Mouse (Mus musculus) CH12.LX (cell line): ENCODE data around the gene B3gnt6. TPM values are rescaled to one million over a fixed set of nuclear protein-coding genes. Genes with fewer than 3 reads are reported as not detected.

ENCODE experiments used
- DNase-seq: peaks from one replicate; pipeline ENCODE4 v3.0.0-alpha.2; 2013; ENCODE audit errors: extremely low read depth
- H3K27ac ChIP-seq: 2 replicates; pipeline ENCODE4 v1.5.1; 2012; ENCODE audit warnings: low read depth, mild to moderate bottlenecking, control low read depth, moderate library complexity; ENCODE audit not compliant: insufficient read depth
- H3K27me3 ChIP-seq: replicated peaks from 2 replicates; pipeline ENCODE3; 2012; ENCODE audit warnings: inconsistent platforms
- H3K36me3 ChIP-seq, 2 experiments: replicated peaks in 1 of 2; 2 replicates each; pipeline versions ENCODE3 to v1.6.1; 2012; ENCODE audit warnings: inconsistent platforms in 1 of 2, low read length in 1 of 2, mild to moderate bottlenecking in 1 of 2, mixed read lengths in 1 of 2, moderate library complexity in 1 of 2; ENCODE audit not compliant: control insufficient read depth in 1 of 2, insufficient read depth in 1 of 2
- H3K4me1 ChIP-seq, 2 experiments: 2 replicates each; pipeline ENCODE4 v1.6.1; 2012; ENCODE audit warnings: inconsistent platforms in 1 of 2, moderate library complexity in 1 of 2; ENCODE audit not compliant: insufficient read depth in 2 of 2, control insufficient read depth in 1 of 2
- H3K4me2 ChIP-seq: 2 replicates; pipeline ENCODE4 v1.6.1; 2012; ENCODE audit warnings: low read depth, mild to moderate bottlenecking, control low read depth; ENCODE audit not compliant: poor library complexity, insufficient read depth, severe bottlenecking
- H3K4me3 ChIP-seq, 3 experiments: fragments of 150-350 bp in 1 of 3; sonication (generic) in 1 of 3; replicated peaks in 1 of 3; 2 replicates each; pipeline versions ENCODE3 to v1.5.1; 2011 to 2012; ENCODE audit warnings: low read depth in 2 of 3, low read length in 2 of 3, mild to moderate bottlenecking in 2 of 3, moderate library complexity in 2 of 3, control low read depth in 1 of 3, improper control_type of control experiment in 1 of 3, inconsistent platforms in 1 of 3, mixed read lengths in 1 of 3; ENCODE audit not compliant: poor library complexity in 1 of 3
- H3K79me2 ChIP-seq: replicated peaks from 2 replicates; pipeline ENCODE4 v1.6.1; 2012; ENCODE audit warnings: mild to moderate bottlenecking, moderate library complexity; ENCODE audit not compliant: control insufficient read depth, poor library complexity, insufficient read depth, severe bottlenecking; ENCODE audit errors: extremely low read depth
- H3K9ac ChIP-seq: 2 replicates; pipeline ENCODE4 v1.6.1; 2012; ENCODE audit warnings: low read depth, mild to moderate bottlenecking, control low read depth, moderate library complexity; ENCODE audit not compliant: insufficient read depth
- H3K9me3 ChIP-seq: replicated peaks from 2 replicates; pipeline ENCODE3; 2012; ENCODE audit warnings: low read length, inconsistent platforms, mixed read lengths
- BHLHE40 ChIP-seq: IDR thresholded peaks from 2 replicates; pipeline ENCODE4 v1.6.1; 2011; ENCODE audit warnings: mild to moderate bottlenecking, low read depth, low read length, improper control_type of control experiment
- CHD2 ChIP-seq: IDR thresholded peaks from 2 replicates; pipeline ENCODE4 v1.6.1; 2011; ENCODE audit warnings: low read length, improper control_type of control experiment
- CTCF ChIP-seq, 2 experiments: IDR thresholded peaks in 1 of 2; conservative IDR thresholded peaks in 1 of 2; 2 replicates each; pipeline ENCODE4 v1.5.1; 2011 to 2012; ENCODE audit warnings: low read depth in 2 of 2, low read length in 2 of 2, improper control_type of control experiment in 1 of 2, inconsistent platforms in 1 of 2, mild to moderate bottlenecking in 1 of 2, moderate library complexity in 1 of 2
- E2F4 ChIP-seq: IDR thresholded peaks from 2 replicates; pipeline ENCODE4 v1.6.1; 2011; ENCODE audit warnings: low read depth, low read length, improper control_type of control experiment; ENCODE audit not compliant: insufficient replicate concordance
- ETS1 ChIP-seq: conservative IDR thresholded peaks from 2 replicates; pipeline ENCODE4 v1.6.1; 2012; ENCODE audit warnings: low read depth, mild to moderate bottlenecking, inconsistent platforms, low read length, improper control_type of control experiment, moderate library complexity
- GABPA ChIP-seq: IDR thresholded peaks from 2 replicates; pipeline ENCODE4 v1.6.1; 2012; ENCODE audit warnings: low read depth, low read length, improper control_type of control experiment, inconsistent platforms; ENCODE audit not compliant: insufficient replicate concordance
- IRF4 ChIP-seq: IDR thresholded peaks from 2 replicates; pipeline ENCODE4 v1.6.1; 2014; ENCODE audit warnings: low read depth, mild to moderate bottlenecking, inconsistent platforms, low read length, improper control_type of control experiment
- JUN ChIP-seq: IDR thresholded peaks from 2 replicates; pipeline ENCODE4 v1.6.1; 2011; ENCODE audit warnings: low read depth, mild to moderate bottlenecking, low read length, improper control_type of control experiment, moderate library complexity; ENCODE audit not compliant: insufficient read depth
- KAT2A ChIP-seq: IDR thresholded peaks from 2 replicates; pipeline ENCODE4 v1.6.1; 2012; ENCODE audit warnings: low read length, improper control_type of control experiment, inconsistent platforms; ENCODE audit not compliant: insufficient replicate concordance
- MAFK ChIP-seq: IDR thresholded peaks from 2 replicates; pipeline ENCODE4 v1.6.1; 2011; ENCODE audit warnings: low read length, improper control_type of control experiment; ENCODE audit not compliant: insufficient replicate concordance
- MAX ChIP-seq: IDR thresholded peaks from 2 replicates; pipeline ENCODE4 v1.6.1; 2011; ENCODE audit warnings: low read length, improper control_type of control experiment
- MAZ ChIP-seq: IDR thresholded peaks from 2 replicates; pipeline ENCODE4 v1.6.1; 2012; ENCODE audit warnings: low read depth, mild to moderate bottlenecking, inconsistent platforms, low read length, improper control_type of control experiment, moderate library complexity
- MXI1 ChIP-seq: IDR thresholded peaks from 2 replicates; pipeline ENCODE4 v1.6.1; 2011; ENCODE audit warnings: mild to moderate bottlenecking, low read depth, low read length, improper control_type of control experiment
- MYC ChIP-seq: IDR thresholded peaks from 2 replicates; pipeline ENCODE4 v1.6.1; 2011; ENCODE audit warnings: low read depth, mild to moderate bottlenecking, improper control_type of control experiment, low read length
- PAX5 ChIP-seq: IDR thresholded peaks from 2 replicates; pipeline ENCODE4 v1.6.1; 2012; ENCODE audit warnings: low read length, inconsistent platforms, mixed read lengths
- POLR2AphosphoS2 ChIP-seq: IDR thresholded peaks from 2 replicates; pipeline ENCODE4 v1.6.1; 2011; ENCODE audit warnings: low read depth, low read length, improper control_type of control experiment
- RAD21 ChIP-seq: IDR thresholded peaks from 2 replicates; pipeline ENCODE4 v1.6.1; 2011; ENCODE audit warnings: low read depth, mild to moderate bottlenecking, low read length, improper control_type of control experiment, moderate library complexity
- RCOR1 ChIP-seq: conservative IDR thresholded peaks from 2 replicates; pipeline ENCODE4 v1.6.1; 2012; ENCODE audit warnings: low read depth, mild to moderate bottlenecking, inconsistent platforms, low read length, improper control_type of control experiment
- SIN3A ChIP-seq: IDR thresholded peaks from 2 replicates; pipeline ENCODE4 v1.6.1; 2012; ENCODE audit warnings: low read length, improper control_type of control experiment, inconsistent platforms
- SMC3 ChIP-seq: IDR thresholded peaks from 2 replicates; pipeline ENCODE4 v1.6.1; 2011; ENCODE audit warnings: low read depth, low read length, improper control_type of control experiment
- TCF12 ChIP-seq: IDR thresholded peaks from 2 replicates; pipeline ENCODE4 v1.6.1; 2014; ENCODE audit warnings: low read depth, mild to moderate bottlenecking, inconsistent platforms, low read length, improper control_type of control experiment
- UBTF ChIP-seq: IDR thresholded peaks from 2 replicates; pipeline ENCODE4 v1.6.1; 2012; ENCODE audit warnings: low read depth, mild to moderate bottlenecking, inconsistent platforms, low read length, improper control_type of control experiment, moderate library complexity
- USF2 ChIP-seq: conservative IDR thresholded peaks from 2 replicates; pipeline ENCODE4 v1.6.1; 2011; ENCODE audit warnings: low read depth, low read length, improper control_type of control experiment
- ZC3H11A ChIP-seq: IDR thresholded peaks from 2 replicates; pipeline ENCODE4 v1.6.1; 2012; ENCODE audit warnings: low read depth, mild to moderate bottlenecking, inconsistent platforms, low read length, improper control_type of control experiment
- ZKSCAN1 ChIP-seq: IDR thresholded peaks from 2 replicates; pipeline ENCODE4 v1.6.1; 2012; ENCODE audit warnings: low read depth, inconsistent platforms, low read length, improper control_type of control experiment, borderline replicate concordance
- ZNF384 ChIP-seq: IDR thresholded peaks from 2 replicates; pipeline ENCODE4 v1.6.1; 2012; ENCODE audit warnings: low read depth, low read length, improper control_type of control experiment, inconsistent platforms
- dilution Hi-C: fragments of 300-500 bp; cut with MboI; formaldehyde crosslinking; loops from 2 replicates; pipeline ENCODE4 v1.14.3; 2020; ENCODE audit warnings: low sequenced_read_pairs; ENCODE audit not compliant: extremely low pct_unique_long_range_greater_than_20kb, extremely low pct_ligation_motif_present
- in situ Hi-C: fragments of 300-500 bp; cut with MboI; formaldehyde crosslinking; loops from 3 replicates; pipeline ENCODE4 v1.14.3; 2019; ENCODE audit warnings: low sequenced_read_pairs, low pct_ligation_motif_present, low pct_unique_long_range_greater_than_20kb, mixed read lengths
- polyA plus RNA-seq: library from polyadenylated mRNA; unstranded; fragments of >175 nt; gene quantifications from 2 replicates; pipeline ENCODE4 v1.2.1, GENCODE M21; 2012; ENCODE audit warnings: low read depth; ENCODE audit not compliant: insufficient read length
- total RNA-seq, 2 experiments: library from RNA; depleted of rRNA; stranded (reverse); fragments of 300-350 nt in 1 of 2; fragments of >200 nt in 1 of 2; gene quantifications; 2 replicates each; pipeline ENCODE4 v1.2.3; 2012 to 2014

Gene B3gnt6
- total and polyA plus RNA-seq, 3 experiments, result not detected

- in situ Hi-C loops (no loop called here), dilution Hi-C loops (no loop called here)
- H3K36me3 ChIP-seq, result no peaks in the 10 kb centered on the region
- H3K4me2 ChIP-seq, result no peak within 1 kb of the TSS
- no peaks in the 10 kb centered on the region for H3K9me3 ChIP-seq
- peaks cover 17% of the 10 kb centered on the region for H3K27me3 ChIP-seq
- TF ChIP-seq IRF4 (no peak), POLR2AphosphoS2 (no peak), MAZ (no peak), PAX5 (no peak), ETS1 (no peak), JUN (no peak), SIN3A (no peak), CTCF (conservative IDR thresholded peaks at IDR 0.05 in 1 of 2, IDR thresholded peaks at IDR 0.05 in 1 of 2; ENCODE audit: low read depth in 2 of 2, low read length in 2 of 2) (no peak), BHLHE40 (no peak), MAFK (no peak), ZC3H11A (no peak), ZNF384 (no peak), GABPA (no peak), SMC3 (no peak), MAX (no peak), MXI1 (no peak)
- no peak within 1 kb of the TSS for H3K27ac ChIP-seq
- H3K4me1 ChIP-seq, result peaks cover 5 to 9% of the 10 kb centered on the region in 2 experiments
- no peak within 1 kb of the TSS for H3K4me3 ChIP-seq
- no peak for DNase-seq
- no peaks in the 10 kb centered on the region for H3K79me2 ChIP-seq
- H3K9ac ChIP-seq, result no peak within 1 kb of the TSS
Measured at GRCm38 (mm10) chr7:98145402-98145801, 53.9 kb downstream of the B3gnt6 start, which contains the start of gene Omp. Gene Omp (minus strand): TSS chr7:98145502.

GRCm38 (mm10) chr7:98142648-98143047 is 56.6 kb downstream of the B3gnt6 start:
- dilution Hi-C loops (no loop called here), in situ Hi-C loops (loop anchor here (5.0 kb wide), 1 partner anchor 50 kb away; no protein-coding TSS in a partner anchor)
- no peak overlapping the region for H3K4me2 ChIP-seq
- no peaks in the 10 kb centered on the region for H3K36me3 ChIP-seq
- H3K27ac ChIP-seq, result no peak overlapping the region
- H3K9me3 ChIP-seq, result no peaks in the 10 kb centered on the region
- H3K4me3 ChIP-seq, result no peak overlapping the region
- no peak for DNase-seq
- H3K79me2 ChIP-seq, result no peaks in the 10 kb centered on the region
- H3K27me3 ChIP-seq, result peaks cover 19% of the 10 kb centered on the region
- TF ChIP-seq ZNF384 (no peak), MAX (no peak), SMC3 (no peak), USF2 (no peak), E2F4 (no peak), UBTF (no peak), TCF12 (no peak), KAT2A (no peak), RAD21 (no peak), RCOR1 (no peak), CHD2 (no peak), ETS1 (no peak), CTCF (conservative IDR thresholded peaks at IDR 0.05 in 1 of 2, IDR thresholded peaks at IDR 0.05 in 1 of 2; ENCODE audit: low read depth in 2 of 2, low read length in 2 of 2) (no peak), ZKSCAN1 (no peak), IRF4 (no peak), MYC (no peak)
- H3K4me1 ChIP-seq, result peaks cover 5 to 9% of the 10 kb centered on the region in 2 experiments
- no peak overlapping the region for H3K9ac ChIP-seq
